Mouse (Mus musculus) olfactory bulb, adult 2 months (tissue): ENCODE results near the gene Acsl4. TPM values are rescaled to one million over a fixed set of nuclear protein-coding genes. Genes with fewer than 3 reads are reported as not detected.

Experiments
- H3K27ac ChIP-seq: fragments of 200-500 bp; 2 replicates; pipeline ENCODE4 v1.5.1; 2012; ENCODE audit warnings: low read depth, low read length; ENCODE audit not compliant: insufficient read depth
- H3K4me1 ChIP-seq: fragments of 200-500 bp; 2 replicates; pipeline ENCODE4 v1.6.1; 2012; ENCODE audit warnings: low read length; ENCODE audit not compliant: control insufficient read depth, insufficient read depth
- H3K4me3 ChIP-seq: fragments of 200-500 bp; 2 replicates; pipeline ENCODE4 v1.5.1; 2012; ENCODE audit warnings: mild to moderate bottlenecking, low read depth, low read length, moderate library complexity; ENCODE audit not compliant: insufficient read depth
- CTCF ChIP-seq: fragments of 200-500 bp; IDR thresholded peaks from 2 replicates; pipeline ENCODE4 v1.5.1; 2012; ENCODE audit warnings: low read depth, mild to moderate bottlenecking, low read length, moderate library complexity; ENCODE audit not compliant: insufficient read depth
- POLR2A ChIP-seq: fragments of 200-500 bp; IDR thresholded peaks from 2 replicates; pipeline ENCODE4 v1.6.1; 2012; ENCODE audit warnings: mild to moderate bottlenecking, low read depth, low read length, moderate library complexity; ENCODE audit not compliant: insufficient read depth
- WGBS: fragments of 180-500 bp; shearing (Covaris S2); methylation state at CpG from one replicate; pipeline ENCODE4 v1.1.7; 2018; 5-methylcytosine and 5-hydroxymethylcytosine counted together
- polyA plus RNA-seq: library from polyadenylated mRNA; stranded (reverse); fragments of >200 nt; gene quantifications from 2 replicates; pipeline ENCODE4 v1.2.4, GENCODE M21; 2012; ENCODE audit warnings: low replicate concordance; ENCODE audit not compliant: missing spikeins, insufficient read depth, insufficient read length

Acsl4 gene
- polyA plus RNA-seq, 1 experiment = not detected

- no peaks in the 10 kb centered on the region for H3K4me1 ChIP-seq
- WGBS = 96% methylated on average over 4 of the region's 4 CpGs
- H3K4me3 ChIP-seq = no peak overlapping the region
- TF ChIP-seq POLR2A (no peak), CTCF (no peak)
- H3K27ac ChIP-seq = no peak overlapping the region
These were observed 14.8 kb downstream of the Acsl4 start for GRCm38 (mm10) chrX:142375519-142375918.

GRCm38 (mm10) chrX:142372393-142372792 is 17.9 kb downstream of the Acsl4 start:
- no peak for TF ChIP-seq CTCF
- no peak for TF ChIP-seq POLR2A
- Histone ChIP-seq H3K4me1 (no peaks in the 10 kb centered on the region), H3K27ac (no peak overlapping the region), H3K4me3 (no peak overlapping the region)
- 19% methylated on average over 3 of the region's 3 CpGs for WGBS

- WGBS = 66% methylated on average over 7 of the region's 7 CpGs
- TF ChIP-seq CTCF = no peak
- TF ChIP-seq POLR2A = no peak
- H3K4me1 ChIP-seq = no peaks in the 10 kb centered on the region
- H3K4me3 ChIP-seq = no peak overlapping the region
- no peak overlapping the region for H3K27ac ChIP-seq
These were observed 20.4 kb downstream of the Acsl4 start for GRCm38 (mm10) chrX:142369935-142370334.

- TF ChIP-seq CTCF (no peak), POLR2A (no peak)
- no peak overlapping the region for H3K4me3 ChIP-seq
- 87% methylated on average over 1 of the region's 1 CpGs for WGBS
- H3K4me1 ChIP-seq = no peaks in the 10 kb centered on the region
- H3K27ac ChIP-seq = no peak overlapping the region
These were observed 26.5 kb downstream of the Acsl4 start for GRCm38 (mm10) chrX:142363882-142364281.

GRCm38 (mm10) chrX:142359031-142359430 is 31.3 kb downstream of the Acsl4 start:
- no peaks in the 10 kb centered on the region for H3K4me1 ChIP-seq
- 91% methylated on average over 7 of the region's 7 CpGs for WGBS
- H3K4me3 ChIP-seq = no peak overlapping the region
- no peak for TF ChIP-seq CTCF
- no peak for TF ChIP-seq POLR2A
- no peak overlapping the region for H3K27ac ChIP-seq

GRCm38 (mm10) chrX:142358427-142358826 is 31.9 kb downstream of the Acsl4 start:
- no peak for TF ChIP-seq CTCF
- no peak for TF ChIP-seq POLR2A
- Histone ChIP-seq H3K27ac (no peak overlapping the region), H3K4me3 (no peak overlapping the region), H3K4me1 (no peaks in the 10 kb centered on the region)
- WGBS = 76% methylated on average over 5 of the region's 5 CpGs

GRCm38 (mm10) chrX:142336207-142336606 is 54.1 kb downstream of the Acsl4 start:
- H3K4me1 ChIP-seq = no peaks in the 10 kb centered on the region
- no peak overlapping the region for H3K27ac ChIP-seq
- TF ChIP-seq CTCF (no peak), POLR2A (no peak)
- no peak overlapping the region for H3K4me3 ChIP-seq
- 92% methylated on average over 6 of the region's 6 CpGs for WGBS

GRCm38 (mm10) chrX:142335502-142335901 is 54.8 kb downstream of the Acsl4 start:
- no peak for TF ChIP-seq CTCF
- no peak for TF ChIP-seq POLR2A
- H3K27ac ChIP-seq = no peak overlapping the region
- H3K4me3 ChIP-seq = no peak overlapping the region
- H3K4me1 ChIP-seq = no peaks in the 10 kb centered on the region
- WGBS = 93% methylated on average over 5 of the region's 5 CpGs

- WGBS = 42% methylated on average over 2 of the region's 2 CpGs
- H3K4me1 ChIP-seq = no peaks in the 10 kb centered on the region
- no peak overlapping the region for H3K4me3 ChIP-seq
- H3K27ac ChIP-seq = no peak overlapping the region
- TF ChIP-seq CTCF (no peak), POLR2A (no peak)
These were observed 64.6 kb downstream of the Acsl4 start for GRCm38 (mm10) chrX:142325760-142326159.

GRCm38 (mm10) chrX:142316106-142316505 is 74.2 kb downstream of the Acsl4 start:
- no peaks in the 10 kb centered on the region for H3K4me1 ChIP-seq
- TF ChIP-seq CTCF = no peak
- no peak for TF ChIP-seq POLR2A
- no peak overlapping the region for H3K4me3 ChIP-seq
- no peak overlapping the region for H3K27ac ChIP-seq
- WGBS = 69% methylated on average over 9 of the region's 9 CpGs
